Mouse (Mus musculus): ENCODE data around the gene Slc51a.
"Not testable (repeated sequence)": the region's sequence is repeated elsewhere in the genome, so short reads cannot be mapped to it uniquely, and the experiment has no call there.

Slc51a gene

GRCm38 (mm10) chr16:32472276-32473015 lies 15.2 kb downstream of the Slc51a start:
- no peak for DNase-seq (ENCODE audit: extremely low read depth, low read depth)

- no peak for DNase-seq (ENCODE audit: extremely low read depth, low read depth)
Measured at GRCm38 (mm10) chr16:32469404-32470105, 18.1 kb downstream of the Slc51a start.

GRCm38 (mm10) chr16:32468488-32468887 lies 19.2 kb downstream of the Slc51a start:
- peak; percentile 49 for DNase-seq (ENCODE audit: extremely low read depth, low read depth)

- DNase-seq (ENCODE audit: extremely low read depth, low read depth), result no peak
Measured at GRCm38 (mm10) chr16:32464908-32465307, 22.8 kb downstream of the Slc51a start.

GRCm38 (mm10) chr16:32463426-32463825 lies 24.3 kb downstream of the Slc51a start:
- no peak for DNase-seq (ENCODE audit: extremely low read depth, low read depth)

- DNase-seq (ENCODE audit: extremely low read depth, low read depth), result no peak
Measured at GRCm38 (mm10) chr16:32462950-32463349, 24.7 kb downstream of the Slc51a start.

GRCm38 (mm10) chr16:32461713-32462112 lies 26.0 kb downstream of the Slc51a start:
- DNase-seq (ENCODE audit: extremely low read depth, low read depth), result no peak

- no peak for DNase-seq (ENCODE audit: extremely low read depth, low read depth)
Measured at GRCm38 (mm10) chr16:32460518-32460917, 27.2 kb downstream of the Slc51a start.

- no peak for DNase-seq (ENCODE audit: extremely low read depth, low read depth)
Measured at GRCm38 (mm10) chr16:32457589-32458386, 29.9 kb downstream of the Slc51a start.

- no peak for DNase-seq (ENCODE audit: extremely low read depth, low read depth)
Measured at GRCm38 (mm10) chr16:32456761-32457160, 30.9 kb downstream of the Slc51a start.

GRCm38 (mm10) chr16:32456086-32456485 lies 31.6 kb downstream of the Slc51a start:
- DNase-seq (ENCODE audit: extremely low read depth, low read depth), result no peak

GRCm38 (mm10) chr16:32454646-32455045 lies 33.0 kb downstream of the Slc51a start:
- no peak for DNase-seq (ENCODE audit: extremely low read depth, low read depth)

- no peak for DNase-seq (ENCODE audit: extremely low read depth, low read depth)
Measured at GRCm38 (mm10) chr16:32453102-32453501, 34.6 kb downstream of the Slc51a start.

- DNase-seq (ENCODE audit: extremely low read depth, low read depth), result no peak
Measured at GRCm38 (mm10) chr16:32450133-32450532, 37.5 kb downstream of the Slc51a start.

- no peak for DNase-seq (ENCODE audit: extremely low read depth, low read depth)
Measured at GRCm38 (mm10) chr16:32449665-32450064, 38.0 kb downstream of the Slc51a start.

- peak; percentile 30 for DNase-seq (ENCODE audit: extremely low read depth, low read depth)
Measured at GRCm38 (mm10) chr16:32446563-32447138, 41.0 kb downstream of the Slc51a start.

- no peak for DNase-seq (ENCODE audit: extremely low read depth, low read depth)
Measured at GRCm38 (mm10) chr16:32445558-32445957, 42.1 kb downstream of the Slc51a start.

GRCm38 (mm10) chr16:32444615-32445014 lies 43.1 kb downstream of the Slc51a start:
- DNase-seq (ENCODE audit: extremely low read depth, low read depth), result not testable (repeated sequence)

- no peak for DNase-seq (ENCODE audit: extremely low read depth, low read depth)
Measured at GRCm38 (mm10) chr16:32441432-32441831, 46.2 kb downstream of the Slc51a start.

- DNase-seq (ENCODE audit: extremely low read depth, low read depth), result no peak
Measured at GRCm38 (mm10) chr16:32437266-32437665, 50.4 kb downstream of the Slc51a start.

- DNase-seq (ENCODE audit: extremely low read depth, low read depth), result no peak
Measured at GRCm38 (mm10) chr16:32436657-32437056, 51.0 kb downstream of the Slc51a start.

GRCm38 (mm10) chr16:32434691-32435090 lies 53.0 kb downstream of the Slc51a start:
- no peak for DNase-seq (ENCODE audit: extremely low read depth, low read depth)

Data from MEL-GATA-1-ER (cell line).